Mouse (Mus musculus): ENCODE measurements around the gene Sprtn.

The Sprtn gene

DNA sequence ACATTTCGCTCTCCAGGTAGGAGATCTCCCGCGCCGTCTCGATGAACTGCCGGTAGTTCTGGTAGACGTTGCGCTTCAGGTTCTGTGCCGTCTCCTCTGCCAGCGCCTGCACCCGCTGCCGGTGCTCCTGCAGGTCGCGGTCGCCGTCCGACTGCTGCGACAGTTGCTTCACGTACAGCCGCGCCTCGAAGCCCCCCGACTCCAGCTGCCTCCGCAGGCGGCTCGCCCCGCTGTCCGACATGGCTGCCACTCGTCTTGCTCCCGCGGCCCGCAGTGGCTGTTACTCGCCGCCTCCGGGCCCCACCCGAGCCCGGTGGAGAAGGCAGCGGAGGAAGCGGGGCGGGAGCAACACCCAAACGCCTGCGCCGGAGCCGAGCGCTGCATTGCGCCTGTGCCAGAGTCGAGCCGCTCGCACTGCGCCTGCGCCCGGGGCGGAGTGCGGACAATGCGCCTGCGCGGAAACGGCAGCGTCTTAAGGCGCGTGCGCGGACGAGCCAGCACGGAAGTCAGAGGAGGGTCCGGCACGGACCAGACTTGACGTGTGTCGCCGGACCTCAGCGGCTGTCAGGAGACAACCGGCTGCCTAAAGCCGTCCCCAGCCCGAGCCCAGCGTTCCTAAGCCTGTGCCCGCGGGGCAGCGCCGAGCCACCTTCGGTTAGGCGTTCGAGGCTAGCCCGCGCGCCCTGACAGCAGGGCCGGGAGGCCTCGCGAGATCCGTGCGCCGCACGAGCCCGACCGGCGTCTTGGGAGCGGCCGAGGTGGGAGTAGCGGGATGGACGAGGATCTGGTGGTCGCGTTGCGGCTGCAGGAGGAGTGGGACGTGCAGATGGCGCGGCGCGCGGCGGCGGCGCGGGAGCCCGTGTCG, at the start of gene Sprtn, which contains the start of gene Exoc8:
Sprtn (plus strand) TSS at position 501 of the 865 bp plus-strand sequence.
Exoc8 (minus strand) TSS at position 320 of the 865 bp plus-strand sequence.
- peak; percentile 98 for DNase-seq

- DNase-seq, result no peak
Measured at GRCm38 (mm10) chr8:124853511-124853910, 44.2 kb upstream of the Sprtn start.

- DNase-seq, result no peak
Measured at GRCm38 (mm10) chr8:124859466-124859865, 38.2 kb upstream of the Sprtn start.

GRCm38 (mm10) chr8:124860188-124860587, 37.5 kb upstream of the Sprtn start:
- no peak for DNase-seq

DNA sequence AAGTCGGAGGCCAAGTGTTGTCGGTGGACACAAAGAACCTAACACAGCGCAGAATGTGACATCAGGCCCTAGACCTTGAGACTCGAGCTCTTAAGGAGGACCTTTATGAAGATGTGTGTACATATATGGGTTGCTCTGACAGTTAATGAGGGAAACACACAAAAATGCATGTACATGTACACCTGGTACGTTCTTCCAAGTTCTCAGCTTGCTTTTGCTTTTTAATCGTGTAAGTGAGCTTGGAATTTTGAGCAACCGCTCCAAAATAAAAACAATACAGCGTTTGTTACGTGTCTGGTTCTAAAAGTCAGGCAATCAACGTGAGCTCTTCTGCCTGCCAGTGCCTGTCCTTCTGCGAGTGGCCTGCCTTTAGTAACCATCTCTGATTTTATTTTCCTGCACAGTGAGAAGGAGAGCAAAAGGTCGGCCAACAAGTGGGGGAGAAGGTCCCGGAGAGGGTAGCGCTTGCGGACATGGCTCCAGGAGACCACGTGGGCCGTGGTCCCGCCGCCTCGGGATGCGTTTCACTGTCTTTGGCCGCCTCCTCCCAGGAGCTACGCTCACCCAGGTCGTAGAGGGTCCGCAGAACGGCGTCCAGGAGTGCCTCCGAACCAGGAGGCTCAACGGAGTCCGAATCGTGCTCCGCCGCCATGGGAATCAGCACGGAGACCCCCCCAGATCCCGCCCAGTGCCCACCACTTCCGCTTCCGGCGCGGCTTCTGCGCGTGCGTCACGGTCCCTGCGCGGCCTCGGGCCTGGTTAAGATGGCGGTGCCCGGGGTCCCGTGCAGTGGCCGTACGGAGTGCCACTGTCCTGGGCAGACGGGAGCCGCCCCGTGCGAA, 35.1 kb upstream of the Sprtn start, which contains the start of the genes Gnpat and 2810004N23Rik:
Gnpat (plus strand) TSS at position 713 of the 842 bp plus-strand sequence.
2810004N23Rik (minus strand) TSS at position 800 of the 842 bp plus-strand sequence.
- DNase-seq, result peak; percentile 95

DNA sequence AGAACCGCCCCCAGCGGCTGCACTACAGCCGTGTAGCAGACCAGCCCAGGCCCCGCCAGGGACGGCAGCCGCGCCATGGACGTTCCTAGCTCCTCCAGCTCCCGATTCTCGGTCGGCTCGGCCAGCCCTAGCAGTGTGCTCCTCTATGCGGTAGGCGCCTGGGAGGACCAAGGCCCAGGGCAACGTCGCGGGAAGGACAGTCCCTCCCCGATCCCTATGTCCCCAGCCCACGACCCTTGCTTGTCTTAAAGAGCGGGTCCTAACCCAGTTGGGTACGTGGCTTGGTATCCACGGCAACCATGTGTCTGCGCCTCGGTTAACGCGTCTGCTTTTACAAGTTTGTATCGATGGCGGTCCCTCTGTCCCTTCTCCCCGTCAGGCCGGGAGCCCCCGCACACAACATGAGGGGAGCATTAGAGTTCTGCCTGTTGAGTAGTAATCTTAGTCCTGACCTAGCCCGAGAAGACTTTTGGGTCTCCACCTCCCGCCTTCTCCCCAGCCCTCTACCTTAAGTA, 34.5 kb upstream of the Sprtn start:
- DNase-seq, result no peak

DNA sequence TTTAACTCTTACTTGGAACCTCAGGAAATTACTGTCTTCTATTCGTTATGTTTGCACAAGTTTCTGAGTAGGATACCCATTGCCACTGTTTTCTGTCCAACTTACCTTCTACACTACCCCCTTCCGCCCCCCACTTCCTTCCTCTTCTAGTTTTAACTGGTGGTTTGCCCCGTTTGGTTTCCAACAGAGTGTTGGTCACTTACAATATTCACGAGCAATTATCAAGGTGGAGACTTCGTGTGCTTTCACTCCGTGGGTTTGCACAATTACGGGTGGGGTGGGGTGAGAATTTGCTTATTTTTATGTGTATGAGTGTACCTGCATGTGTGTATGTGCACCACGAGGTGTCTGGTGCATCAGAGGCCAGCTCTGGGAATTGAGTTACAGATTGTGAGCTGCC, 34.0 kb upstream of the Sprtn start:
- no peak for DNase-seq

DNA sequence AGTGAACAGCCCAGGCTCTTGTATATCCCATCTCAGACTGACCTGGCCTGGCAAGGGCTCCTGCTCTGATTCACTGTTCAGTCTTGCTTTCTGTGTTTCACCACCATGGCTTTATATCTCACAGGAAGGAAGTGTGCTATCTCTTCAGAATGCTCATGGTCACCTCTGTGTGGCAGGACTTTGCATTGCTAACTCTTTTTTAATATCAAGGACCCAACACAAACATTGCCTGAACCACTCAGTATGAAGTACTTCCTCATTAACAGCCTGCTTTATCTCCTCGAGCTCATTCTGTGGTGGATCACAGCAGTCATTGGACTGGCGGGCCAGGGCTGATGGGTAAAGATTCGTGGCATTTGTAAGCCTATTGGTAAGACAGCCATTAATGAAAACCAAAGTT, 31.0 kb upstream of the Sprtn start:
- no peak for DNase-seq

DNA sequence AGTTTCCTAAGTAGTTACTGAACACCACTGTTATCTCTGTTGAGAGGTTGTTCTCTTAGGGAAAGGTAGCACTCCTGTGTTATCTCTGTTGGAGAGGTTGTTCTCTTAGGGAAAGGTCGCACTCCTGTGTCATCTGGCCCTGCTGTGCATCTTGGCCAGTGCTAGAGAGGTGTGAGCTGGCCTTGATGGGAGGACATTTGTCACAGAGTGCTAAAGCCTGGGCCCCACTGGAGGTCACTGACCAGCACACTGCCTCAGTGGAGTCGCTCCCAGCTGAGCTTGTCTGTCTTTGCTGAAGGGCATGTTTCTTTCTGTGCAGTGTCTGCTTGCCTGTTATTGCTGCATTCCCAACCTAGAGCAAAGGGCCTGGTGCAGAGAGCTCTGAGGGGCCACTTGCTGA, 30.6 kb upstream of the Sprtn start:
- DNase-seq, result no peak

- no peak for DNase-seq
Measured at GRCm38 (mm10) chr8:124869708-124870107, 28.0 kb upstream of the Sprtn start.

DNA sequence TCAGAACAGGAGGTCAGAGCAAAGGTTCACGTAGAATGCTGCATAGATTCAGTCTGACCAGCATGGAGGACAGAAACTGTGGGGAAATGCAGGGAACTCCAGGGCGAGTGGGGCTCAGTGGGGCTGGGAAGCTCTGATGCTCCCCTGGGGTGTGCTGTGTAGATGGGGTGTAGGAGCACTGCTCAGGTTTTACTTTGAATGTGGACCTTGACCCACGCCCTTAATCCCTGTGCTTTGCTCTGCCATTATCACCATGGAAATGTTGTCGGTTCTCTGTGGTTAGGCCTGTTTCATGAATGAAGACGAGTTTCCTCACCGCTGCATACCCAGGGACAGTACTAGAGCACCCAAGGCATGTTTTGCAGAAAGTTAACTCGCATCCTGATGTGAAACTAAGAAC, 26.2 kb upstream of the Sprtn start:
- no peak for DNase-seq

DNA sequence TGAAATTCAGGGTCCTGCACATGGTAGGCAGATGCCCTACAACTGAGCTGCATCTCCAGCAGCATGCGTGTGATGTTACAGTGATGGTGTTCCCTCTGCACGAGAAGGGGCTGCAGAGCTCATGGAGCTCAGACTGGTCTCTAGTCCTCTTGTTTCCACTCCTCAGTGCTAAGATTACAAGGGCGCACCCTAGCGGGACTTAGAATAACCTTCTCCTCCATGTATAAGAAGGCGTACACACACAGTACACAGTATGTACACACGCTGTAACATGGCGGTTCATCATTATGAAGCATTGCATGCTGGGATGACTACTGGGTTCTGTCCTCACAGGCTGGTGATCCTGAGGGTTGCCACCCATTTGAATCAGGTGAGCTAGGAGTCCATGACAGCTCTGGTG, 25.6 kb upstream of the Sprtn start:
- no peak for DNase-seq

- no peak for DNase-seq
Measured at GRCm38 (mm10) chr8:124872690-124873089, 25.0 kb upstream of the Sprtn start.

DNA sequence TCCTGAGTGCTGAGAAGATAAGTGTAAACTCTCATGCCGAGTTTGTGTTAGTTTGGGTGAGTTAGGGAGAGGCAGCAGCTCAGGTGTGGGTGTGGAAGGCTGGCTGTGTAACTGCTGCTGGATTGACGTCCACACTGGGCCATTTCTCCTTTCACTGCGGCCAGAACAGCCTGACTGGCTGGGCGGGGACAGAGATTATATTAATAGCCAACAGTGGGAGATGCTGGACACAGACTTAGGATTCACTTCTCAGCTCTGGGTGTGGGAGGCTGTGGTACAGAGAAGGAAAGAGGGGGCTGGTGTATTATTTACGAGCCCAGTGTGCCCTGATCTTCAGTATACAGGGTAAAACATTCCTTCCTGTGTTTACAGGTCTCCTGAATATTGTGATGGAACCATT, 19.5 kb upstream of the Sprtn start:
- DNase-seq, result no peak

DNA sequence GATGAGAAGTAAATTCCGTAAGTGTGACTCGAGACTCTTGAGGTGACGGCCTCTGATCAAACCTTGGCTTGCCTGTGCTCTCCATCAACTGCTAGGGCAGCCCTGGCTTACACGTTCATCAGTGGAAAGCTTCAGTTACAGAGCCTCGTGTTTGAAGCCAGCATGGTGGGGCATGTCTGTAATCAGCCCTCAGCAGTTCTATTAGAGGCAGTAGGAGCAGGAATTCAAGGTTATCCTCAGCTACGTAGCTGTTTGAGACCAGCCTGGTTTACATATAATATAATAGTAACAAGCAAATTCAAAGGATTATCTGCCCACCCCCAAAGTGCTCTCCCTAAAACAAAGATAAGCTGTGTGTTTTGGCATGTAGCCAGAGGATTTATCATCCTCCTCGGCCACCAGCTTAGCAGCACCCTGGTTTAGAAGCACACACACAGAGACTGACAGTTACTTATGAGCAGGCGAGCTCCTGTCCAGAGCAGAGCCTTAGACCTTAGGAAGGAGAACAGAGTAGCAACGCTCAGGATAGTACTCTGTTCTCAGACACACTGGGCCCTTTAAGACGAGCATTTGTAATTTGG, 18.6 kb upstream of the Sprtn start:
- no peak for DNase-seq

- no peak for DNase-seq
Measured at GRCm38 (mm10) chr8:124888385-124888784, 9.3 kb upstream of the Sprtn start.

DNA sequence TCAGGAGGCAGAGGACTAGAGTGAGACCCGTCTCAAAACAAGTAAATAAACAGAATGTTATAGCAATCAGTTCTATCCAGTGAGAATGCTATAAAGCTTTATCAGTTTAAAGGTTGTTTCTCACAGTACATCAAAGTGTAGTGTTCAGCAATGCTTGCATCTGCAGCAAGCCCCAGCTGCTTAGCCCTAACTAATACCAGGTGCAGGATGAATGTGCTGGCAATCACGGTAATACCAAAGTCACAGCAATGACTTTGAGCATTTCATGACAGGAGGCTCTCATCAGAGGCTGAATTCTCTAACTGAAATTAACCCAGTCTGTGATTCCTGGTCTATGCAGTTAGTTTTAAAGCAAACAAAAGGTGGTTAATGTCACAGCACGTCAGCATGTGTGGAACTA, 5.1 kb upstream of the Sprtn start:
- DNase-seq, result no peak

DNA sequence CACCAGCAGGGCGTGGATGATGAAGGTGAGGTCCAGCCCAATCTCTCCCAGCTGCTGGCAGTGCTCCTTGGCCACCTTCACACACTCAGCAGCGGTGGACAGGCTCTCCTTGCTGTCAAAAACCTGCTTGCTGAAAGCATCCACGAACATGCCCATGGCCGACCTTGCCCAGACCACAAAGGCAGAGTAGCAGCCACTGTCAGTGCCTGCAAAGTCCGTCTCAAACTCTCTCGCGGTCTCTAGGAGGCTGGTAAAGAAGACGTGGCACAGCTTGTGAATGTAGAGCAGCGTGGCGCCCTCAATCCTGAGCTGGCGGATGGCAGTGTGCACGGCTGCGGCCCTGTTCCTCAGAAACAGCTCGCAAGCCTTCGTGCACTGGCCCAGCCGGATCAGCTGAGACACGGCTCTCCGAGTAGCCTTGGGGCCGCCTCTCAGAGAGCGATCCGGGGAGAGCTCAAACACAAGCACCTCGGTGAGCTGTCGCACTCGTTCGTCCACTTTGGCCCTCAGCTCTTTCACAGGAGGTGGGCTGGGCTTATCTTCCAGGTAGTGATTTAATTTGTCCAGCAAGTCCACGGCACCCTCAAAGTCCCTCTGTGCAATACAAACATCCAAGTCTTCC, 1.6 kb upstream of the Sprtn start:
- DNase-seq, result peak; percentile 19

GRCm38 (mm10) chr8:124896632-124897385, 877 bp upstream of the Sprtn start:
- peak; percentile 66 for DNase-seq

- no peak for DNase-seq
Measured at GRCm38 (mm10) chr8:124898251-124898905, 692 bp downstream of the Sprtn start.

- DNase-seq, result no peak
Measured at GRCm38 (mm10) chr8:124903198-124903597, 5.5 kb downstream of the Sprtn start.

Data from right cerebral cortex, postnatal 4 days (tissue).